Mouse (Mus musculus) left cerebral cortex, postnatal 36 days (tissue): ENCODE measurements around the gene Alk. TPM values are rescaled to one million over a fixed set of nuclear protein-coding genes. Genes with fewer than 3 reads are reported as not detected.

Experiments used
- DNase-seq, 2 experiments: peaks; one replicate each; pipeline ENCODE4 v3.0.0; 2021 to 2022; ENCODE audit warnings: low spot score in 2 of 2, mixed read lengths in 1 of 2
- intact Hi-C: fragments of 180-260 bp; cut with DNase I; formaldehyde crosslinking; loops from one replicate; pipeline ENCODE4 v1.15.1; 2025
- total RNA-seq, 2 experiments: library from RNA; stranded (reverse); gene quantifications; 2 replicates each; pipeline ENCODE4 v1.2.3; 2021

Gene Alk
- total RNA-seq, 2 experiments from 2014 or later, result 7.6 to 10.1 TPM

DNA sequence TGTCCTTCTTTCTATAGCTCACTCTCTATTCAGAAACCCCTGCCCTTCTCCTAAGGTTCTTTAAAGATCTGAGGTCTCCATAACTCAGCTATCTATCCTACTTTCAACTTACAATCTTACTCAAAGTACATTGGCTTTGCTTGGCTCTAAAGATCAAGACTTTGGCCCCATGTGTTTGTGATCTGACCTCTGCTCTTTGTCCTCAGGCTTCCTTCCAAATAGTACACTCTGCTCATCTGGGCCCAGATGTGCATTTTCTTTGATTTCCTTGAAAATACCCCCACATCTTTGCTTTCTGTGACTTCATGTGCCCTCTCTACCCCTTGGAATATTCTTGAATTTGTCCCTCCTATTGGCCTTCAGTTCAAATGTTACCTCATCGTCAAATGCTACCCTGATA lies 417.4 kb downstream of the Alk start:
- DNase-seq, result no peak
- intact Hi-C loops, result no loop called here

DNA sequence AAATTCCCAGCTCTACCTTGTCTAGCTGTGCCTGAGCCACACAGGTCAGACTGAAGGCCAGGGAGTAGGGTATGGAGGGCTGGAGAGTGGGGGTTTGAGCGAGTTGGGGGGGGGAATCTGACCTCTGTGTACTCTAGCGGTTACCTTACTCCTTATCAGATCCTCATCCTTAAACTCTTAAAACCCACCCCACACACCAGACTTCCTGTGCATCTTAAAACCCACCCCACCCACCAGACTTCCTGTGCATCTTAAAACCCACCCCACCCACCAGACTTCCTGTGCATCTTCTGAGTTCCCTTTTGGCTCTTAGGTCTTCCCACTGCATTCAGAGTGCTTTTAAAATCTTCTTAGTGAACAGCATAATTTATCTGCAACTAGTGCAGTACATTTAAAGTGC lies 422.0 kb downstream of the Alk start:
- DNase-seq, result no peak
- intact Hi-C loops, result no loop called here

DNA sequence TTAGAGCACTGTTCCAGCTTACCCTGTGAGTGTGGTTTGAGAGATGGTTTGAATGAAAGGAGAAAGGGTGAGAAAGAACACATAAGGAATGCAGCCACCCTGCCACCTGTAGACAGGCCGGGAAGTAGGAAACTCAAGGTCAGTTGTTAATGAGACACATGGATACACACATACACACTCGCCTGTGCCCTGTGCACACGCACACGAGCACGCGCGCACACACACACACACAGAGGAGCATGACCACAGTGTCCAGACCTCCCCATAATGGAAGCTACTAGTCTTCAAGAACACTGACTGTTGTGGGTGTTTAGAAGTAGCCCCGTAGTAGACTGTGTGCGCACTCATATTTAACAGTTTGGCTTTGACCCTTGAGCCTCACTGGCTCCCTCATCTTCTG lies 424.2 kb downstream of the Alk start:
- intact Hi-C loops, result no loop called here
- DNase-seq, result no peak

GRCm38 (mm10) chr17:72179722-72180140 lies 424.7 kb downstream of the Alk start:
- DNase-seq, result no peak
- intact Hi-C loops, result no loop called here

DNA sequence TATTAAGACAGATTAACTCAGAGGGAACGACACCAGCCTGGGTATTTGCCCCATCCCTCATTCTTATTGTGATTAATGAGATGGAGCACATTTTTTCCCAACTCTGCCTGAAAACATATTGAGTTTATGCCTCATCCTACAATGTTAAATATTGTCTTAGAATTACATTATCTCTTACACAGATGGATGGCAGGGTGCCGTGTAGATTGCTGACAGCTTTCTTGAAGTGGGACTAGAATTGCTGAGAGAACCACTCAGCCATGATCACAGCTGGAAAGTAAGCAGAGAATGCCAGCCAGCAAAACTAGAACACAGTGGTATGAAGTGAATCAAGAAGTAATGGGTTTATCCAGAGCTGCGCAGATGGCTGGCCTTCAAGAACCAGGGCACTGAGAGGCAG lies 430.6 kb downstream of the Alk start:
- DNase-seq, result no peak
- intact Hi-C loops, result no loop called here

- intact Hi-C loops, result no loop called here
Observed at GRCm38 (mm10) chr17:72168152-72168551, 436.3 kb downstream of the Alk start.

DNA sequence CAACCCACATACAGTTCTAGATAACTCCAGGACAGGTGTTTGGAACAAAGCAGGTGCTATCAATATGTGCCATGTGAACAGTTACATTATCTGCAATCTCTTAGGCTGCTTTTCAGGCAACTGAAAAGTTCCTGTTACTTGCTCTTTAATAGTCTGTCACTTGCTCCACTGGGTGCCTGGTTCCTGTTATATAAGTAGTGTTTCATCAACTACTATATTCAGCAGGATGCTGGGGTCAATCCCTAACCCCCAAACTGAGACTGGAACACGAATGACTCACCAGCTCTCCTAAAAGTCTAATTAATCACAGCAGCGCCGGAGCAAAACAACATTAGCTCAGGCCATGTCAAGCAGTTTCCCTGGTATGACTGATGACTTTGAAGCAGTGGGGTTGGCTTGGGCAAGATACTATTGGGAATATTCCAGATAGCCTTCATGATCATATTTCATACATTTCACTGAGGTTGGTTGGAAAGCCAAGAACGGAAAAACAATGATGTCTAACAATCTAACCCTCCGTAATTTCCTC lies 445.5 kb downstream of the Alk start:
- no peak for DNase-seq
- intact Hi-C loops, result no loop called here

More at GRCm38 (mm10) chr17:72168152-72168551, 436.3 kb downstream of the Alk start:
- no peak for DNase-seq

DNA sequence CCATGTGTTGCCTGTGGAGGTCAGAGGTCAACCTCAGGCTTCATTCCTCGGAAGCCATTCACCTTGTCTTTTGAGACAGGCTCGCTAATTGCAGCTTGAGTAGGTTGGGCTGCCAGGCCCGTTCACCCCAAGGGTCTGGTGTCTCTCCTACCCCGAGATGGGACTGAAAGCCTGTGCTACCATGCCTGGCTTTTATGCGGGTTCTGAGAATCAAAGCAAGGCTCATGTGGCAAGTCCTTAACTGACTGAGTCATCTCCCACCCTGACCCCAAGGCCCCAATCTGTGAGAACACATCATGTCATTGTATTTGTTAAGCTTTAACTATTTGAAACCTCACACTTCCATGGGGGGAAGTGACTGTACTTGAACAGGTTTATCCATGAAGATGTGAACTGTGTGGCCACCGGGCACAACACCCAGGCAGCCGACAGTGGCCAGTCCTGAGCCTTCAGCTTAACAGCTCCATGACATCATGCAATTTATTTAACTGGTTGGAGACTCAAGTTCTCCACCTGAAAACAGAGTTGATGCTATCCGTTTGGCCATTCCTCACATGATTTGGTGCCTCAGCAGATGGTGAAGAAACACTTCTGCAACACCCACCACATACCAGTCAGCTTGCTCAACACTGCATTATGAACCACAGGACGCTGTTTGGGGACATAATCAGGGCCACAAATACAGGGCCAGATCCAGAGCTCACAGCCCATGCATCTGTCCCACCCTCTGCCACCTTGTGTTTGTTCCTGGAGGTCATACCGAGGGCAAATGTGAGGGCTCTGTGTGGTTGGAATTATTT lies 446.4 kb downstream of the Alk start:
- no peak for DNase-seq
- intact Hi-C loops, result no loop called here

DNA sequence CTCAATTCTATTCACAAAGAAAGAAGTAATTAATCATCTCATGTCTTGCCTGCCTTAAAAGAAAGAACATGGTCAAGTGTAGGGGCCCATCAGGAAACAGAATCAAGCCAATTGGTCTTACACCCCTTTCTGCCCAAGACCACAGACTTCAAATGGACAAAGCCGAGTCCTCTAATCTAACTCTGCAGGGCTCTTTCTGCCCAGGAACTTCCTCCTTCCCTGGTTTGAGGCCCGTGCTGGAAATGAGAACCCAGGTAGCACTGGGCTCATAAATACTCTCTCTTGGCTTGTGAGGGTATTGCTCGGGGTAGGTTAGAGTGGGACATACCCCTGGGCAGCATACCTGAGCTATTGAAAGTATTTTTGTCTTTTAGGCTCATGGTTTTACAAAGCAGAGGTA lies 451.4 kb downstream of the Alk start:
- DNase-seq, result no peak
- intact Hi-C loops, result no loop called here

- DNase-seq, result no peak
- intact Hi-C loops, result no loop called here
Observed at GRCm38 (mm10) chr17:72144946-72145598, 459.4 kb downstream of the Alk start.

DNA sequence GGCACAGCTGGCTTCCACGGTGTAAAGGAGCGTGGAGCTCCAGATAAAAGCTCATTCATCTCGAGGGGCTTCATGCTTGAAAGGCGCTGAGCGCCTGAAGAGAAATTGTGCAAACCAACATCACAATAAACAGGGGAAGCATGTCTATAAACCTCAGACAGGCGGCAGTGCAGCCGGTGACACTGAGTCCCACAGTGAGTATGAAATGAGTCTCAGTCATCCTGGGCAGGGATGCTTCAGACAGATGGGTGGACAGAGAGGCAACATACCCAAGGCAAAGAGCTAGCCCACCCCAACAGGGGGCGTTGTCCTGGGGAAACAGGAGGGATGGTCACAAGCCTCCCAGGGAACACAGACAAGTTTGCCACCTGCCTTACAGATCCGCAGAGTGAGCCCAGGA lies 460.0 kb downstream of the Alk start:
- DNase-seq, result no peak
- intact Hi-C loops, result no loop called here

- intact Hi-C loops, result no loop called here
- DNase-seq, result no peak
Observed at GRCm38 (mm10) chr17:72132140-72132911, 472.1 kb downstream of the Alk start.

DNA sequence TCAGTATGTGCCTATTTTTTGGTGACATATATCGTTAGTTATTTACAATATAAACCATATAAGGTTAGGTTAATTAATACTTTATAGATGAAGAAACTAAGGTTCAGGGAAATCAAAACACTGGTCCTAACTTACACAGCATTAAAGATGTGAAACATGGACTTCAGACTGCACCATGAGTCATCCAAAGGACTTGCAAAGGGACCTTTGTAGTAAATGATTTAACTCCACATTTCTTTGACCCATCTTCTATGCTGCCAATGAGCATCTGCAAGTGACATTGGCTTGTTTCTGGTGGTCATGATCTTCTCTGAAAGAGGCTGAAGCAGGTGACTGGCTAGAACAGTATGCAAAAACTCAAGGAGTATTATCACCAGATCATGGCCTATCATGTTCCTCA lies 482.8 kb downstream of the Alk start:
- intact Hi-C loops, result no loop called here
- no peak for DNase-seq

DNA sequence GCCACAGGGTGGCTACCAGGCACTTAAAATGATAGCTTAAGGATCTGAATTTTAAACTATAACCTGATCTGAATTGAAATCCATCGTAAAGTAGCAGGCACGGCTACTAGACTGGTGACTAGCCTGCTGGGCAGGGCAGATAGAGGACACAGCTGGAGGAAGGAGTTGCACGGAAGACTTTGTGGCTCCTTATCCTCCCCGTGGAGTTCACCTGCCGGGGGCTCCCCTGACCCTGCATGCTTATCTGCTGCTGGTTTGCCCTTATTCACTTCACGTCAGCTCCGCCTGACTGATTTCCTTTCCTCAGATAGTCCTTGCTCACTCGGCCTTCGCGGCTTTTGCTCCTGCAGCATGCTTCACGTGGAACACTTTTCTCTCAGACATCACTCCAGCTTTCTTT lies 484.1 kb downstream of the Alk start:
- intact Hi-C loops, result no loop called here
- no peak for DNase-seq

DNA sequence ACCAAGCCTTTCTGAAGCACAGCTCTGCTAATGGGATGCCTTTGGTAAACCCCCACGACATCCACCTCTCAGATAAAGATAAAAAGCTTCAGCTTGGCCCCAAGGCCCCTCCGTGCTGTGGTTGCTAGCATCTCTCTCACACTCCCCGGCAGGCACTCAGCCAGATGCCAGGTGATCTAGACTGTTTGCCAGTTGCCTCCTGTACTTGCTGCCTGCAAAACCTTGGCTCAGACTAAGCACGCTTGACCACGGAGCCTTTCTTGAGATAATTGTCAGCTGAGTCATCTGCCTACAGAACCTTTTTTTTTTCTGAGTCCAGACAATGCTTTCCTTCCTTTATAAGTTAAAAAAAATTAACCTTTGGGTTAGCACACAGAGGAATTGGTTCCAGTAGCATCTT lies 486.1 kb downstream of the Alk start:
- intact Hi-C loops, result no loop called here
- no peak for DNase-seq

- intact Hi-C loops, result no loop called here
- no peak for DNase-seq
Observed at GRCm38 (mm10) chr17:72115271-72115944, 489.0 kb downstream of the Alk start.

DNA sequence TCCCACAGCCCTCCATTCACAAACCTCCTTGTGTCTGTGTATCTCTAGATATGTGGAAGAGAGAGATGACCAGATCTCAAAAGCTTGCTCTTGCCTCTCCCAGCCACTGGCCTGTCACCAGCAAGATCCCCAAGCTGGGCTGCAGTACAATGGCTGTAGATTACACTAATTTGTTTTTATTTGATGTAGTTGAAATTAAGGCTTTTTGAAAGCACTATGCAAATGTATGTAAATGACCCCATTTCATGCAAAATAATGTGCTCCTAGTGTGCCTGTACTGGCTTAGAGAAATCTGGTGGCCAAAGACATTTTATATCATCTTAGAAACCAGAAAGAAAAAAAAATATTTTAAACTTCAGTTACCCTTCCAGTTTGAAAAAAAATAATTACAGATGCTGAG lies 492.4 kb downstream of the Alk start:
- intact Hi-C loops, result no loop called here
- DNase-seq, result no peak

GRCm38 (mm10) chr17:72111528-72111927 lies 492.9 kb downstream of the Alk start:
- DNase-seq, result no peak
- intact Hi-C loops, result no loop called here

DNA sequence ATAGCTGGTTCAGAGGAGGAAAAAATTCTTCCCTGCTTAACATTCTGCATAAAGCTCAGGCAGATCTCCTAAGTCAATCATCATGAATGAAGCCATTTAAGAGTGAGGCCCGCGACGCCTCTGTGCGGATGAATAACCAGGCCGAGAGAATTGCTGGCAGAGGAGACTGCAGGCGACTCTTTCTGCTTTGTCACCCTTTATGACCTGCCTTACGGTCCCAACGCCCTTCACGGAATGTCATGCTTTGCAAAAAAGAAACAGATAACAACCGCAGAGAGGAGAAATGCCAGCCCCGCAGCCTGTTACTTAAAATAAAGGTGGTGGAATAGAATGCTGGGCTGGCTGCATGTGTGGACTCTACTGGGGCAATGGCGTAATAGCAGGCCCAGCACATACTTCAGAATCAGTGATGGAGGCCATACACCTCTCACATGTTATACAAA lies 517.1 kb downstream of the Alk start:
- no peak for DNase-seq

DNA sequence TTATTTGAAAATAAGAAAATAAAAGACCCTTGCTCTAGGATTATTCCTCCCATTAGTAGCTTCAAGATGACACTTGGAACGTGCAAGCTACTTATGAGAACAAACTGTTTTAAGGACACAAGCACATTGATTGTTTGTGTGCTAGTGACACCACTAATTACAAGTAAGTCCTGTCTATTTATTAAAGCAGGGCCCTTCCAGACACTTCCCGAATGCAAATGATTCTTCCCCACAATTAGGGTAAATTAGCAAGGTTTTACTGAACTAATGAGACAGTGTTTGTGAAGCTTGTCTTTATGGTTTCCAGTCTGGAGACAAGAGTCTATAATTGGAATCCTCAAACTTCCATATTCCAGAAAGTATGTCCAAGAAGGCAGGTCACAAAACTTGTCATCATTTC lies 523.0 kb downstream of the Alk start:
- intact Hi-C loops, result no loop called here
- no peak for DNase-seq

More for the DNA sequence above, 517.1 kb downstream of the Alk start:
- intact Hi-C loops, result no loop called here
